Mouse (Mus musculus) CD4-positive, CD25-positive, alpha-beta regulatory T cell, adult 4 months (primary cell): ENCODE measurements around the gene Tspo. TPM values are rescaled to one million over a fixed set of nuclear protein-coding genes. Genes with fewer than 3 reads are reported as not detected.

Source experiments
- ATAC-seq: one replicate; pipeline ENCODE4 v1.8.0; 2017
- polyA plus RNA-seq, 2 experiments: library from polyadenylated mRNA; unstranded; fragments of 100-300 nt; shearing (Covaris generic); gene quantifications; one replicate each; pipeline ENCODE4 v1.2.1; 2017

The Tspo gene
- polyA plus RNA-seq, 2 experiments from 2014 or later = 259 to 323 TPM

- no peak for ATAC-seq
Measured at GRCm38 (mm10) chr15:83546029-83546428, 17.4 kb upstream of the Tspo start.

- no peak for ATAC-seq
Measured at GRCm38 (mm10) chr15:83547144-83547543, 16.2 kb upstream of the Tspo start.

GRCm38 (mm10) chr15:83550137-83550536 lies 13.3 kb upstream of the Tspo start:
- no peak for ATAC-seq

GRCm38 (mm10) chr15:83553831-83554230 lies 9.6 kb upstream of the Tspo start:
- no peak for ATAC-seq

GRCm38 (mm10) chr15:83555161-83555974 lies 8.0 kb upstream of the Tspo start:
- ATAC-seq = peak; percentile 96

GRCm38 (mm10) chr15:83560941-83561477 lies 2.4 kb upstream of the Tspo start:
- no peak for ATAC-seq

- peak; percentile 90 for ATAC-seq
Measured at GRCm38 (mm10) chr15:83562626-83563270, 644 bp upstream of the Tspo start.

- peak; percentile 33 for ATAC-seq
Measured at GRCm38 (mm10) chr15:83563857-83564651, 662 bp downstream of the Tspo start.

GRCm38 (mm10) chr15:83565434-83565833 lies 2.0 kb downstream of the Tspo start:
- no peak for ATAC-seq

- ATAC-seq = no peak
Measured at GRCm38 (mm10) chr15:83566006-83566405, 2.6 kb downstream of the Tspo start.

GRCm38 (mm10) chr15:83567728-83568127 lies 4.3 kb downstream of the Tspo start:
- ATAC-seq = no peak

- no peak for ATAC-seq
Measured at GRCm38 (mm10) chr15:83568544-83568943, 5.2 kb downstream of the Tspo start.

GRCm38 (mm10) chr15:83569682-83570081 lies 6.3 kb downstream of the Tspo start:
- ATAC-seq = peak; percentile 63

GRCm38 (mm10) chr15:83570641-83571040 lies 7.2 kb downstream of the Tspo start:
- ATAC-seq = no peak

GRCm38 (mm10) chr15:83571636-83572035 lies 8.2 kb downstream of the Tspo start:
- ATAC-seq = no peak

- ATAC-seq = no peak
Measured at GRCm38 (mm10) chr15:83572132-83572531, 8.7 kb downstream of the Tspo start.

- ATAC-seq = no peak
Measured at GRCm38 (mm10) chr15:83573606-83574005, 10.2 kb downstream of the Tspo start.

GRCm38 (mm10) chr15:83574731-83575351 lies 11.4 kb downstream of the Tspo start:
- ATAC-seq = no peak

GRCm38 (mm10) chr15:83575543-83575942 lies 12.2 kb downstream of the Tspo start:
- ATAC-seq = no peak

- no peak for ATAC-seq
Measured at GRCm38 (mm10) chr15:83576651-83577050, 13.3 kb downstream of the Tspo start.

GRCm38 (mm10) chr15:83582931-83583330 lies 19.5 kb downstream of the Tspo start:
- no peak for ATAC-seq

- no peak for ATAC-seq
Measured at GRCm38 (mm10) chr15:83583419-83584156, 20.2 kb downstream of the Tspo start.
